Mouse (Mus musculus): Measurements from ENCODE around the gene Pck2. TPM values are rescaled to one million over a fixed set of nuclear protein-coding genes. Genes with fewer than 3 reads are reported as not detected.

The Pck2 gene
- polyA plus RNA-seq, 1 experiment from 2014 or later: 16.5 TPM

- peaks cover 22% of the 10 kb centered on the region for H3K4me1 ChIP-seq
- peaks cover 25% of the 10 kb centered on the region for H3K36me3 ChIP-seq
- H3K27ac ChIP-seq (replicated peaks): no peak overlapping the region
- H3K27me3 ChIP-seq (ENCODE audit: low read depth, poor library complexity, severe bottlenecking): peaks cover 9% of the 10 kb centered on the region; the same call in 1 of the 2 replicates
- no peak overlapping the region for H3K4me3 ChIP-seq
- DNase-seq (ENCODE audit: low spot score): no peak
- no peaks in the 10 kb centered on the region for H3K9me3 ChIP-seq (replicated peaks)
- 97% methylated on average over 12 of the region's 12 CpGs for WGBS
These were observed 2.2 kb downstream of the Pck2 start for GRCm38 (mm10) chr14:55542268-55542667.

- WGBS: 93% methylated on average over 9 of the region's 9 CpGs
- Histone ChIP-seq H3K36me3 (peaks cover 44% of the 10 kb centered on the region), H3K4me1 (peaks cover 22% of the 10 kb centered on the region), H3K4me3 (no peak overlapping the region), H3K27ac (replicated peaks) (no peak overlapping the region), H3K9me3 (replicated peaks) (no peaks in the 10 kb centered on the region), H3K27me3 (ENCODE audit: low read depth, poor library complexity, severe bottlenecking) (0 out of 2 replicates have a peak, but pooled peaks cover 4% of the 10 kb centered on the region)
- no peak for DNase-seq (ENCODE audit: low spot score)
These were observed 4.3 kb downstream of the Pck2 start for GRCm38 (mm10) chr14:55544334-55544733.

GRCm38 (mm10) chr14:55550191-55550590 lies 10.1 kb downstream of the Pck2 start:
- H3K27me3 ChIP-seq (ENCODE audit: low read depth, poor library complexity, severe bottlenecking): no peaks in the 10 kb centered on the region
- H3K27ac ChIP-seq (replicated peaks): no peak overlapping the region
- 93% methylated on average over 6 of the region's 6 CpGs for WGBS
- 0 out of 2 replicates have a peak, but pooled peaks cover 2% of the 10 kb centered on the region for H3K4me1 ChIP-seq
- peaks cover 26% of the 10 kb centered on the region for H3K36me3 ChIP-seq
- no peak overlapping the region for H3K4me3 ChIP-seq
- no peaks in the 10 kb centered on the region for H3K9me3 ChIP-seq (replicated peaks)
- DNase-seq (ENCODE audit: low spot score): no peak

GRCm38 (mm10) chr14:55551347-55551746 lies 11.3 kb downstream of the Pck2 start:
- Histone ChIP-seq H3K27me3 (ENCODE audit: low read depth, poor library complexity, severe bottlenecking) (no peaks in the 10 kb centered on the region), H3K4me3 (no peak overlapping the region), H3K27ac (replicated peaks) (no peak overlapping the region), H3K9me3 (replicated peaks) (no peaks in the 10 kb centered on the region), H3K4me1 (0 out of 2 replicates have a peak, but pooled peaks cover 2% of the 10 kb centered on the region), H3K36me3 (peaks cover 21% of the 10 kb centered on the region)
- DNase-seq (ENCODE audit: low spot score): no peak
- 75% methylated on average over 5 of the region's 5 CpGs for WGBS

- H3K27ac ChIP-seq (replicated peaks): no peak overlapping the region
- peaks cover 2% of the 10 kb centered on the region; the same call in 1 of the 2 replicates for H3K4me1 ChIP-seq
- H3K36me3 ChIP-seq: peaks cover 19% of the 10 kb centered on the region
- WGBS: 90% methylated on average over 8 of the region's 8 CpGs
- no peaks in the 10 kb centered on the region for H3K27me3 ChIP-seq (ENCODE audit: low read depth, poor library complexity, severe bottlenecking)
- no peak overlapping the region for H3K4me3 ChIP-seq
- DNase-seq (ENCODE audit: low spot score): no peak
- H3K9me3 ChIP-seq (replicated peaks): no peaks in the 10 kb centered on the region
These were observed 11.7 kb downstream of the Pck2 start for GRCm38 (mm10) chr14:55551794-55552193.

- H3K4me3 ChIP-seq: no peak overlapping the region
- no peak for DNase-seq (ENCODE audit: low spot score)
These were observed 14.6 kb downstream of the Pck2 start for GRCm38 (mm10) chr14:55554635-55555034.

GRCm38 (mm10) chr14:55555788-55556187 lies 15.7 kb downstream of the Pck2 start:
- H3K9me3 ChIP-seq (replicated peaks): no peaks in the 10 kb centered on the region
- peaks cover 9% of the 10 kb centered on the region for H3K4me1 ChIP-seq
- no peak overlapping the region for H3K4me3 ChIP-seq
- H3K27ac ChIP-seq (replicated peaks): no peak overlapping the region
- WGBS: 79% methylated on average over 3 of the region's 3 CpGs
- no peaks in the 10 kb centered on the region for H3K27me3 ChIP-seq (ENCODE audit: low read depth, poor library complexity, severe bottlenecking)
- no peaks in the 10 kb centered on the region for H3K36me3 ChIP-seq
- DNase-seq (ENCODE audit: low spot score): no peak

More at GRCm38 (mm10) chr14:55554635-55555034, 14.6 kb downstream of the Pck2 start:
- Histone ChIP-seq H3K4me1 (peaks cover 9% of the 10 kb centered on the region), H3K36me3 (no peaks in the 10 kb centered on the region), H3K9me3 (replicated peaks) (no peaks in the 10 kb centered on the region), H3K27me3 (ENCODE audit: low read depth, poor library complexity, severe bottlenecking) (no peaks in the 10 kb centered on the region), H3K27ac (replicated peaks) (no peak overlapping the region)

- H3K4me3 ChIP-seq: no peak overlapping the region
- 33% methylated on average over 5 of the region's 5 CpGs for WGBS
- H3K9me3 ChIP-seq (replicated peaks): no peaks in the 10 kb centered on the region
- peak; percentile 62 for DNase-seq (ENCODE audit: low spot score)
- no peaks in the 10 kb centered on the region for H3K27me3 ChIP-seq (ENCODE audit: low read depth, poor library complexity, severe bottlenecking)
- H3K4me1 ChIP-seq: peaks cover 19% of the 10 kb centered on the region
- H3K36me3 ChIP-seq: no peaks in the 10 kb centered on the region
- no peak overlapping the region for H3K27ac ChIP-seq (replicated peaks)
These were observed 16.9 kb downstream of the Pck2 start for GRCm38 (mm10) chr14:55557003-55557402.

- WGBS: 92% methylated on average over 3 of the region's 3 CpGs
- no peak overlapping the region for H3K4me3 ChIP-seq
These were observed 17.5 kb downstream of the Pck2 start for GRCm38 (mm10) chr14:55557587-55557986.

GRCm38 (mm10) chr14:55558740-55559448 lies 18.8 kb downstream of the Pck2 start:
- Histone ChIP-seq H3K27me3 (ENCODE audit: low read depth, poor library complexity, severe bottlenecking) (no peaks in the 10 kb centered on the region), H3K4me1 (peaks cover 20% of the 10 kb centered on the region), H3K9me3 (replicated peaks) (no peaks in the 10 kb centered on the region), H3K27ac (replicated peaks) (peak overlapping the region; percentile 94; the same call in 1 of the 2 replicates), H3K4me3 (peak overlapping the region; percentile 73), H3K36me3 (peaks cover 8% of the 10 kb centered on the region)
- no peak for DNase-seq (ENCODE audit: low spot score)
- WGBS: 60% methylated on average over 6 of the region's 6 CpGs

More at GRCm38 (mm10) chr14:55557587-55557986, 17.5 kb downstream of the Pck2 start:
- H3K27me3 ChIP-seq (ENCODE audit: low read depth, poor library complexity, severe bottlenecking): no peaks in the 10 kb centered on the region
- DNase-seq (ENCODE audit: low spot score): no peak
- H3K27ac ChIP-seq (replicated peaks): no peak overlapping the region
- peaks cover 20% of the 10 kb centered on the region for H3K4me1 ChIP-seq
- no peaks in the 10 kb centered on the region for H3K36me3 ChIP-seq
- H3K9me3 ChIP-seq (replicated peaks): no peaks in the 10 kb centered on the region

- Histone ChIP-seq H3K9me3 (replicated peaks) (no peaks in the 10 kb centered on the region), H3K36me3 (peaks cover 17% of the 10 kb centered on the region), H3K27me3 (ENCODE audit: low read depth, poor library complexity, severe bottlenecking) (no peaks in the 10 kb centered on the region), H3K4me3 (peak within 1 kb of the TSS; percentile 73), H3K27ac (replicated peaks) (peak within 1 kb of the TSS; percentile 94), H3K4me1 (peaks cover 20% of the 10 kb centered on the region)
- WGBS: under 1% methylated on average over 27 of the region's 27 CpGs
- peak; percentile 93 for DNase-seq (ENCODE audit: low spot score)
These were observed 19.7 kb downstream of the Pck2 start, which contains the start of gene Dcaf11 for GRCm38 (mm10) chr14:55559799-55560201. TSS of gene Dcaf11 (plus strand) at chr14:55560006.

- no peaks in the 10 kb centered on the region for H3K27me3 ChIP-seq (ENCODE audit: low read depth, poor library complexity, severe bottlenecking)
- H3K36me3 ChIP-seq: peaks cover 23% of the 10 kb centered on the region
- no peaks in the 10 kb centered on the region for H3K9me3 ChIP-seq (replicated peaks)
- under 1% methylated on average over 51 of the region's 51 CpGs for WGBS
- peak within 1 kb of the TSS; percentile 73 for H3K4me3 ChIP-seq
- DNase-seq (ENCODE audit: low spot score): peak; percentile 98
- peak within 1 kb of the TSS; percentile 94 for H3K27ac ChIP-seq (replicated peaks)
- peaks cover 20% of the 10 kb centered on the region for H3K4me1 ChIP-seq
These were observed 20.4 kb downstream of the Pck2 start, which contains the start of gene A730061H03Rik for GRCm38 (mm10) chr14:55560202-55561073. TSS of gene A730061H03Rik (minus strand) at chr14:55560406.
